14 mouse cellular contexts compared by ENCODE assay signal in the genomic region with DNA sequence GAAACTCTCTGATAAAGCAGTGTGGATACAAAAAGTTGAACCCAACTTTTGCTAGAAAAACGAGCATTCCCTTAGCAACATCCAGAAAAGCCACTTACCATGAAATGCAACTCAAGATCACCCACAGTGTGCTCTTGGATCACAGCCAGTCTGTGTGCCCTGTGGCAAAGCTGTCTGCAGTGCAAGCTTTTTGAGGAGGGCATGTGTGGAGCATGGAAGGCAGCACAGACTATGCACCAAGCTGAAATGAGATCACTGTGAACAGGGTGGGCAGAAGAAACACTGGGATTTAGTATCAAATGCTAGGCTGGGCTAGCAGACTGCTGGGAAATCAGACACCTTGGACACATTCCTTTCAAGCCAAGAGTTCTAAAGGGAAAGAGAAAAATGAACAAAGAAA.
DNase-seq lines count a peak whose midpoint lies in the region; ATAC-seq and TF ChIP-seq lines count a peak whose summit lies in the region.
"Had no signal": no experiment of that assay in that cellular context is flagged by ENCODE, and none has a peak within 500 bp of the region (broad histone marks: within the 10 kb centered on the region; RNA-seq: fewer than 3 reads in every experiment).

No protein-coding gene starts in this region.

- H3K4me1 ChIP-seq in hindbrain, embryonic 15.5 days (replicated peaks): no peaks in the 10 kb centered on the region
- no peaks in the 10 kb centered on the region for H3K4me1 ChIP-seq in hindbrain, embryonic 10.5 days (replicated peaks)
- no peaks in the 10 kb centered on the region for H3K4me1 ChIP-seq in midbrain, embryonic 11.5 days (ENCODE audit: control insufficient read depth, insufficient read depth, low read length)
- H3K4me1 ChIP-seq in midbrain, embryonic 10.5 days: no peaks in the 10 kb centered on the region
- H3K4me1 ChIP-seq in embryonic facial prominence, embryonic 14.5 days (ENCODE audit: control insufficient read depth, insufficient read depth, low read length): 0 out of 2 replicates have a peak, but pooled peaks cover 4% of the 10 kb centered on the region
- H3K4me1 ChIP-seq in midbrain, postnatal 0 days (ENCODE audit: insufficient read depth, low read length): no peaks in the 10 kb centered on the region
- H3K4me1 ChIP-seq in heart, embryonic 10.5 days: no peaks in the 10 kb centered on the region
- H3K4me1 ChIP-seq: heart, embryonic 15.5 days had no signal

- no peak for TF ChIP-seq CTCF in midbrain, postnatal 0 days (IDR thresholded peaks at IDR 0.05)

- H3K4me2 ChIP-seq in hindbrain, embryonic 15.5 days: no peak overlapping the region
- no peak overlapping the region for H3K4me2 ChIP-seq in midbrain, embryonic 11.5 days
- H3K4me2 ChIP-seq in embryonic facial prominence, embryonic 14.5 days (ENCODE audit: low read depth, low read length): no peak overlapping the region
- no peak overlapping the region for H3K4me2 ChIP-seq in midbrain, postnatal 0 days (ENCODE audit: low read depth, low read length, poor library complexity, severe bottlenecking)
- H3K4me2 ChIP-seq: heart, embryonic 15.5 days; lung, embryonic 14.5 days had no signal

- ATAC-seq in hindbrain, embryonic 15.5 days (ENCODE audit: low FRiP score, low read depth): peak; percentile 54; the same call in 1 of the 2 replicates
- ATAC-seq in midbrain, embryonic 11.5 days (ENCODE audit: low FRiP score): no peak
- ATAC-seq in embryonic facial prominence, embryonic 14.5 days (ENCODE audit: low read depth): peak; percentile 95
- ATAC-seq in midbrain, postnatal 0 days (ENCODE audit: low FRiP score): no peak
- ATAC-seq: inflammation-experienced regulatory T-cells, adult 6 months had no signal

- no peak overlapping the region for H3K9ac ChIP-seq in hindbrain, embryonic 15.5 days
- H3K9ac ChIP-seq in midbrain, embryonic 11.5 days (ENCODE audit: low read length): no peak overlapping the region
- no peak overlapping the region for H3K9ac ChIP-seq in embryonic facial prominence, embryonic 14.5 days (ENCODE audit: low read depth, low read length)
- H3K9ac ChIP-seq in midbrain, postnatal 0 days (replicated peaks; ENCODE audit: low read length, poor library complexity, severe bottlenecking): no peak overlapping the region
- H3K9ac ChIP-seq: heart, embryonic 15.5 days; lung, embryonic 14.5 days had no signal

- no peaks in the 10 kb centered on the region for H3K27me3 ChIP-seq in hindbrain, embryonic 15.5 days
- H3K27me3 ChIP-seq in hindbrain, embryonic 10.5 days (ENCODE audit: insufficient read depth, poor library complexity, severe bottlenecking): no peaks in the 10 kb centered on the region
- no peaks in the 10 kb centered on the region for H3K27me3 ChIP-seq in midbrain, embryonic 11.5 days (ENCODE audit: control insufficient read depth, insufficient read depth, low read length)
- no peaks in the 10 kb centered on the region for H3K27me3 ChIP-seq in midbrain, embryonic 10.5 days (ENCODE audit: low read depth, poor library complexity, severe bottlenecking)
- H3K27me3 ChIP-seq in embryonic facial prominence, embryonic 14.5 days (replicated peaks; ENCODE audit: control insufficient read depth, insufficient read depth, low read length): no peaks in the 10 kb centered on the region
- no peaks in the 10 kb centered on the region for H3K27me3 ChIP-seq in midbrain, postnatal 0 days (ENCODE audit: insufficient read depth, low read length)
- no peaks in the 10 kb centered on the region for H3K27me3 ChIP-seq in heart, embryonic 10.5 days (ENCODE audit: insufficient read depth, poor library complexity, severe bottlenecking)
- H3K27me3 ChIP-seq: heart, embryonic 15.5 days had no signal

- no peak overlapping the region for H3K27ac ChIP-seq in hindbrain, embryonic 15.5 days (replicated peaks)
- H3K27ac ChIP-seq in hindbrain, embryonic 10.5 days: no peak overlapping the region
- H3K27ac ChIP-seq in midbrain, embryonic 11.5 days (ENCODE audit: low read depth, low read length): no peak overlapping the region
- H3K27ac ChIP-seq in midbrain, embryonic 10.5 days (replicated peaks): no peak overlapping the region
- H3K27ac ChIP-seq in embryonic facial prominence, embryonic 14.5 days (replicated peaks; ENCODE audit: low read depth, low read length): no peak overlapping the region
- no peak overlapping the region for H3K27ac ChIP-seq in midbrain, postnatal 0 days (ENCODE audit: low read depth, low read length)
- no peak overlapping the region for H3K27ac ChIP-seq in heart, embryonic 10.5 days
- H3K27ac ChIP-seq: heart, embryonic 15.5 days had no signal

- no peak for DNase-seq in hindbrain, embryonic 10.5 days (ENCODE audit: low spot score)
- DNase-seq in midbrain, embryonic 11.5 days (ENCODE audit: low spot score, missing footprints): peak; percentile 21
- no peak for DNase-seq in midbrain, embryonic 10.5 days (ENCODE audit: low spot score)
- peak; percentile 72 for DNase-seq in embryonic facial prominence, embryonic 14.5 days (ENCODE audit: low spot score)
- DNase-seq in midbrain, postnatal 0 days (ENCODE audit: low spot score): peak; percentile 59
- DNase-seq in heart, embryonic 10.5 days (ENCODE audit: low spot score): no peak
- DNase-seq: cerebellum, adult 2 months; embryo, embryonic 11 days; lung, embryonic 14.5 days; thymus, adult 18-20 months had no signal

- H3K4me3 ChIP-seq in hindbrain, embryonic 15.5 days: no peak overlapping the region
- no peak overlapping the region for H3K4me3 ChIP-seq in hindbrain, embryonic 10.5 days
- no peak overlapping the region for H3K4me3 ChIP-seq in midbrain, embryonic 11.5 days (ENCODE audit: low read depth, low read length)
- no peak overlapping the region for H3K4me3 ChIP-seq in midbrain, embryonic 10.5 days
- H3K4me3 ChIP-seq in embryonic facial prominence, embryonic 14.5 days (ENCODE audit: low read depth, low read length): no peak overlapping the region
- no peak overlapping the region for H3K4me3 ChIP-seq in midbrain, postnatal 0 days (ENCODE audit: low read depth, low read length)
- H3K4me3 ChIP-seq in heart, embryonic 10.5 days: no peak overlapping the region
- H3K4me3 ChIP-seq: heart, embryonic 15.5 days; myocyte had no signal

- no peaks in the 10 kb centered on the region for H3K9me3 ChIP-seq in hindbrain, embryonic 15.5 days
- H3K9me3 ChIP-seq in hindbrain, embryonic 10.5 days: no peaks in the 10 kb centered on the region
- no peaks in the 10 kb centered on the region for H3K9me3 ChIP-seq in midbrain, embryonic 11.5 days (ENCODE audit: control insufficient read depth, low read length)
- no peaks in the 10 kb centered on the region for H3K9me3 ChIP-seq in midbrain, embryonic 10.5 days (replicated peaks)
- H3K9me3 ChIP-seq in embryonic facial prominence, embryonic 14.5 days (ENCODE audit: control insufficient read depth, low read length): no peaks in the 10 kb centered on the region
- no peaks in the 10 kb centered on the region for H3K9me3 ChIP-seq in midbrain, postnatal 0 days (ENCODE audit: low read length)
- H3K9me3 ChIP-seq in heart, embryonic 10.5 days: no peaks in the 10 kb centered on the region
- H3K9me3 ChIP-seq: heart, embryonic 15.5 days had no signal

- WGBS in hindbrain, embryonic 15.5 days: 43% methylated on average over 1 of the region's 1 CpGs
- WGBS in hindbrain, embryonic 10.5 days: 66% methylated on average over 1 of the region's 1 CpGs
- 61% methylated on average over 1 of the region's 1 CpGs for WGBS in midbrain, embryonic 11.5 days
- WGBS in midbrain, embryonic 10.5 days: 66% methylated on average over 1 of the region's 1 CpGs
- 30% methylated on average over 1 of the region's 1 CpGs for WGBS in embryonic facial prominence, embryonic 14.5 days
- 42% methylated on average over 1 of the region's 1 CpGs for WGBS in midbrain, postnatal 0 days
- 13% methylated on average over 1 of the region's 1 CpGs for WGBS in heart, embryonic 10.5 days

- H3K36me3 ChIP-seq in hindbrain, embryonic 15.5 days: no peaks in the 10 kb centered on the region
- no peaks in the 10 kb centered on the region for H3K36me3 ChIP-seq in hindbrain, embryonic 10.5 days
- H3K36me3 ChIP-seq in midbrain, embryonic 11.5 days (ENCODE audit: control insufficient read depth, insufficient read depth, low read length): no peaks in the 10 kb centered on the region
- H3K36me3 ChIP-seq in midbrain, embryonic 10.5 days: no peaks in the 10 kb centered on the region
- no peaks in the 10 kb centered on the region for H3K36me3 ChIP-seq in embryonic facial prominence, embryonic 14.5 days (ENCODE audit: control insufficient read depth, insufficient read depth, low read length)
- H3K36me3 ChIP-seq in midbrain, postnatal 0 days (ENCODE audit: insufficient read depth, low read length): no peaks in the 10 kb centered on the region
- H3K36me3 ChIP-seq in heart, embryonic 10.5 days: no peaks in the 10 kb centered on the region
- H3K36me3 ChIP-seq: heart, embryonic 15.5 days had no signal

Comparison
In these comparisons a context has a peak if more than half of its experiments do, and no peak if none do; other contexts are left out.
1. DNase-seq: peak in midbrain, embryonic 11.5 days (single experiment), embryonic facial prominence, embryonic 14.5 days (single experiment) and midbrain, postnatal 0 days (single experiment); none in hindbrain, embryonic 10.5 days (single experiment), midbrain, embryonic 10.5 days (single experiment) and heart, embryonic 10.5 days (single experiment).
2. ATAC-seq: peak in hindbrain, embryonic 15.5 days (single experiment) and embryonic facial prominence, embryonic 14.5 days (single experiment); none in midbrain, embryonic 11.5 days (single experiment) and midbrain, postnatal 0 days (single experiment).